Mouse (Mus musculus): ENCODE results near the gene Mill1. TPM values are rescaled to one million over a fixed set of nuclear protein-coding genes. Genes with fewer than 3 reads are reported as not detected.
"Not testable (repeated sequence)": the region's sequence is repeated elsewhere in the genome, so short reads cannot be mapped to it uniquely, and the experiment has no call there.

Gene Mill1
- not detected in 2 replicates for polyA plus RNA-seq (2014; fragmentation: Nextera tagmentation; extraction: Ambion mirVana)

DNA sequence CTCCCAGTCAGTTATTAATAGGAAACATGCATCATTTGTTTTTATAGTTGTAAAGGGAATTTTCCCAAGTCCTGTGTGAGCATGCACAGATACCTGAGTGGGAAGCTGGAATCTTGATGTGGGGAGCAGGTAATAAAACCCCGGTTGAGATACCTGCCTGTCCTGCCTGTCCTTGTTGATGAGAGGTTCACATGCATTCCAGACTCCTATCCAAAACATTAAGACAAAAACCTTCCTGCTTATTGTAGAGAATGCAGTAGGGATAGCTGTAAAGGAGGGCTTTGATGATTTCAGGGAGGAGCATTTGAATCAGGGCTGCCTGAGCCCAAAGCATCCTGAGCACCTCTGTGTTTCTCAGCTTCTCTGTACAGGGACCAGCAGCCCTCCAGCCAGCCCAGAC lies at the start of gene Mill1:
Mill1 (plus strand) TSS at position 301 of the 400 bp plus-strand sequence.
- H3K27me3 ChIP-seq (ENCODE audit: control insufficient read depth, insufficient read depth, low read length): no peaks in the 10 kb centered on the region
- H3K4me1 ChIP-seq (ENCODE audit: control insufficient read depth, insufficient read depth, low read length): no peaks in the 10 kb centered on the region
- DNase-seq (ENCODE audit: low spot score): no peak
- 59% methylated on average over 1 of the region's 1 CpGs for WGBS
- H3K36me3 ChIP-seq (ENCODE audit: control insufficient read depth, insufficient read depth, low read length): no peaks in the 10 kb centered on the region
- no peak within 1 kb of the TSS for H3K9ac ChIP-seq (ENCODE audit: low read length)
- H3K27ac ChIP-seq (replicated peaks; ENCODE audit: low read depth, low read length): no peak within 1 kb of the TSS
- no peak within 1 kb of the TSS for H3K4me2 ChIP-seq (ENCODE audit: low read depth, severe bottlenecking)
- H3K9me3 ChIP-seq (ENCODE audit: control insufficient read depth, low read length): no peaks in the 10 kb centered on the region; the same call in 1 of the 2 replicates
- no peak for ATAC-seq (ENCODE audit: insufficient number of reproducible peaks, low FRiP score, low TSS enrichment, low read depth)
- H3K4me3 ChIP-seq (ENCODE audit: low read depth, low read length): no peak within 1 kb of the TSS

DNA sequence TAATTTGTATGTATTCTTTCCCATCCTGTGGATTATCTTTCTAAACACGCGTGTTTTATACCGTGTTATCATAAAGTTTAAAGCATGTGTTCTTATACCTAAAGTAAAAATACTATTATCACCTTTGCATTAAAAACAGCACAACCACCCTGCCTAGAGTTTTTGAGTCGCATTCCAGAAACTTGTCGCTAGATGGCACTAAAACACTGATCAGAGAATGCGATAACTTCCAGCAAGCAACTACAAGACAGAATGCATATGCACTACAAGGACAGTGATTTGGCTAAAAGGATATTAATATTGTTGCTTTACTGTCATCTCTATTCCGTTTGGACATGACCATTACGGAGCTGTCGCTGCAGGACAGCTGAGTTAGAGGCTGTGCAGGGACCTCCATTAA lies 34.2 kb upstream of the Mill1 start:
- Histone ChIP-seq H3K27me3 (ENCODE audit: control insufficient read depth, insufficient read depth, low read length) (no peaks in the 10 kb centered on the region), H3K9me3 (ENCODE audit: control insufficient read depth, low read length) (no peaks in the 10 kb centered on the region), H3K36me3 (ENCODE audit: control insufficient read depth, insufficient read depth, low read length) (no peaks in the 10 kb centered on the region), H3K27ac (replicated peaks; ENCODE audit: low read depth, low read length) (no peak overlapping the region), H3K9ac (ENCODE audit: low read length) (no peak overlapping the region), H3K4me1 (ENCODE audit: control insufficient read depth, insufficient read depth, low read length) (no peaks in the 10 kb centered on the region), H3K4me2 (ENCODE audit: low read depth, severe bottlenecking) (no peak overlapping the region), H3K4me3 (ENCODE audit: low read depth, low read length) (no peak overlapping the region)
- DNase-seq (ENCODE audit: low spot score) (no peak), ATAC-seq (ENCODE audit: insufficient number of reproducible peaks, low FRiP score, low TSS enrichment, low read depth) (no peak)
- WGBS: 11% methylated on average over 9 of the region's 9 CpGs

DNA sequence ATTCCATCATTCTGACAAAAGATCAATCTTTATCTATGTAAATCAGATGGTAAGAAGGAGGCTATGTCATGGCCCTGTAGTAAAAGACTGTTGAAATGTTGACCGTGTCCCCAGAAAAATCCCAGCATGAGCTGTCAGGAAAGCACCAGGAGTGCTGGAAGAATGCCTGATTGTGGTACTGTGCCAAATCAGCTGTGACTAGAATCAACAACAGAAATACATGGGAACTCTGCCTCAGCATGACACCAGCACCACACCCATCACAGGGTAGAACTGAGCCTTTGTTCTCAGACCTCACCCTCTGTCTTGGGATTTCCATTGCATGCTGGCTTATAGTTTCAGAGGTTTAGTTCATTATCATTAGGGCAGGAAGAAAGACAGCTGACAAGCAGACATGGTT lies 30.4 kb upstream of the Mill1 start:
- no peak for DNase-seq (ENCODE audit: low spot score)
- WGBS: 76% methylated on average over 1 of the region's 1 CpGs
- Histone ChIP-seq H3K27ac (replicated peaks; ENCODE audit: low read depth, low read length) (no peak overlapping the region), H3K36me3 (ENCODE audit: control insufficient read depth, insufficient read depth, low read length) (no peaks in the 10 kb centered on the region), H3K9ac (ENCODE audit: low read length) (no peak overlapping the region), H3K9me3 (ENCODE audit: control insufficient read depth, low read length) (no peaks in the 10 kb centered on the region), H3K4me3 (ENCODE audit: low read depth, low read length) (no peak overlapping the region), H3K4me2 (ENCODE audit: low read depth, severe bottlenecking) (no peak overlapping the region), H3K27me3 (ENCODE audit: control insufficient read depth, insufficient read depth, low read length) (no peaks in the 10 kb centered on the region), H3K4me1 (ENCODE audit: control insufficient read depth, insufficient read depth, low read length) (no peaks in the 10 kb centered on the region)
- ATAC-seq (ENCODE audit: insufficient number of reproducible peaks, low FRiP score, low TSS enrichment, low read depth): no peak

GRCm38 (mm10) chr7:18238561-18238960 lies 6.6 kb upstream of the Mill1 start:
- ATAC-seq (ENCODE audit: insufficient number of reproducible peaks, low FRiP score, low TSS enrichment, low read depth) (no peak), DNase-seq (ENCODE audit: low spot score) (no peak)
- Histone ChIP-seq H3K36me3 (ENCODE audit: control insufficient read depth, insufficient read depth, low read length) (no peaks in the 10 kb centered on the region), H3K27me3 (ENCODE audit: control insufficient read depth, insufficient read depth, low read length) (no peaks in the 10 kb centered on the region), H3K27ac (replicated peaks; ENCODE audit: low read depth, low read length) (no peak overlapping the region), H3K9me3 (ENCODE audit: control insufficient read depth, low read length) (no peaks in the 10 kb centered on the region; the same call in 1 of the 2 replicates), H3K4me3 (ENCODE audit: low read depth, low read length) (no peak overlapping the region), H3K9ac (ENCODE audit: low read length) (no peak overlapping the region), H3K4me2 (ENCODE audit: low read depth, severe bottlenecking) (no peak overlapping the region), H3K4me1 (ENCODE audit: control insufficient read depth, insufficient read depth, low read length) (no peaks in the 10 kb centered on the region)
- WGBS: 80% methylated on average over 2 of the region's 2 CpGs

- no peaks in the 10 kb centered on the region; the same call in 1 of the 2 replicates for H3K9me3 ChIP-seq (ENCODE audit: control insufficient read depth, low read length)
- H3K4me2 ChIP-seq (ENCODE audit: low read depth, severe bottlenecking): no peak overlapping the region
- no peak overlapping the region for H3K9ac ChIP-seq (ENCODE audit: low read length)
- DNase-seq (ENCODE audit: low spot score) (no peak), ATAC-seq (ENCODE audit: insufficient number of reproducible peaks, low FRiP score, low TSS enrichment, low read depth) (no peak)
- H3K4me1 ChIP-seq (ENCODE audit: control insufficient read depth, insufficient read depth, low read length): no peaks in the 10 kb centered on the region
- no peak overlapping the region for H3K4me3 ChIP-seq (ENCODE audit: low read depth, low read length)
- WGBS: 80% methylated on average over 5 of the region's 5 CpGs
- no peak overlapping the region for H3K27ac ChIP-seq (replicated peaks; ENCODE audit: low read depth, low read length)
- no peaks in the 10 kb centered on the region for H3K36me3 ChIP-seq (ENCODE audit: control insufficient read depth, insufficient read depth, low read length)
- no peaks in the 10 kb centered on the region for H3K27me3 ChIP-seq (ENCODE audit: control insufficient read depth, insufficient read depth, low read length)
These were observed 3.9 kb upstream of the Mill1 start for GRCm38 (mm10) chr7:18241217-18241616.

- not testable (repeated sequence) for H3K27ac ChIP-seq (replicated peaks; ENCODE audit: low read depth, low read length); H3K4me3 ChIP-seq (ENCODE audit: low read depth, low read length); H3K4me1 ChIP-seq (ENCODE audit: control insufficient read depth, insufficient read depth, low read length); ATAC-seq (ENCODE audit: insufficient number of reproducible peaks, low FRiP score, low TSS enrichment, low read depth); H3K9me3 ChIP-seq (ENCODE audit: control insufficient read depth, low read length); H3K9ac ChIP-seq (ENCODE audit: low read length); DNase-seq (ENCODE audit: low spot score); H3K36me3 ChIP-seq (ENCODE audit: control insufficient read depth, insufficient read depth, low read length); H3K4me2 ChIP-seq (ENCODE audit: low read depth, severe bottlenecking); H3K27me3 ChIP-seq (ENCODE audit: control insufficient read depth, insufficient read depth, low read length)
- WGBS: 55% methylated on average over 1 of the region's 1 CpGs
These were observed 1.1 kb upstream of the Mill1 start for GRCm38 (mm10) chr7:18243959-18244573.

- no peak for ATAC-seq (ENCODE audit: insufficient number of reproducible peaks, low FRiP score, low TSS enrichment, low read depth)
- Histone ChIP-seq H3K4me3 (ENCODE audit: low read depth, low read length) (no peak overlapping the region), H3K4me1 (ENCODE audit: control insufficient read depth, insufficient read depth, low read length) (no peaks in the 10 kb centered on the region), H3K36me3 (ENCODE audit: control insufficient read depth, insufficient read depth, low read length) (no peaks in the 10 kb centered on the region), H3K4me2 (ENCODE audit: low read depth, severe bottlenecking) (no peak overlapping the region), H3K9ac (ENCODE audit: low read length) (no peak overlapping the region), H3K27ac (replicated peaks; ENCODE audit: low read depth, low read length) (no peak overlapping the region), H3K27me3 (ENCODE audit: control insufficient read depth, insufficient read depth, low read length) (no peaks in the 10 kb centered on the region), H3K9me3 (ENCODE audit: control insufficient read depth, low read length) (peaks cover 3% of the 10 kb centered on the region; the same call in 1 of the 2 replicates)
- no peak for DNase-seq (ENCODE audit: low spot score)
- 39% methylated on average over 1 of the region's 1 CpGs for WGBS
These were observed 15.1 kb downstream of the Mill1 start for GRCm38 (mm10) chr7:18260219-18260618.

GRCm38 (mm10) chr7:18265089-18265488 lies 19.9 kb downstream of the Mill1 start:
- ATAC-seq (ENCODE audit: insufficient number of reproducible peaks, low FRiP score, low TSS enrichment, low read depth) (no peak), DNase-seq (ENCODE audit: low spot score) (no peak)
- Histone ChIP-seq H3K36me3 (ENCODE audit: control insufficient read depth, insufficient read depth, low read length) (no peaks in the 10 kb centered on the region), H3K27me3 (ENCODE audit: control insufficient read depth, insufficient read depth, low read length) (no peaks in the 10 kb centered on the region), H3K4me2 (ENCODE audit: low read depth, severe bottlenecking) (no peak overlapping the region), H3K4me3 (ENCODE audit: low read depth, low read length) (no peak overlapping the region), H3K27ac (replicated peaks; ENCODE audit: low read depth, low read length) (no peak overlapping the region), H3K9ac (ENCODE audit: low read length) (no peak overlapping the region), H3K9me3 (ENCODE audit: control insufficient read depth, low read length) (peaks cover 3% of the 10 kb centered on the region; the same call in 1 of the 2 replicates), H3K4me1 (ENCODE audit: control insufficient read depth, insufficient read depth, low read length) (no peaks in the 10 kb centered on the region)
- WGBS: 54% methylated on average over 5 of the region's 5 CpGs

All from limb, embryonic 11.5 days (tissue).